Mouse (Mus musculus) liver, embryonic 16.5 days (tissue): ENCODE results near the gene Sumo1. TPM values are rescaled to one million over a fixed set of nuclear protein-coding genes. Genes with fewer than 3 reads are reported as not detected.

Experiments used
- ATAC-seq: fragments of 200-750 bp; cut with Nextera tagmentation; 2 replicates; pipeline ENCODE4 v1.8.0; 2017; ENCODE audit warnings: low read depth, mild to moderate bottlenecking, moderate number of reproducible peaks, moderate library complexity
- H3K27ac ChIP-seq: fragments of 300-500 bp; sonication (generic); 2 replicates; pipeline ENCODE4 v1.5.1; 2014; ENCODE audit warnings: mild to moderate bottlenecking, low read length
- H3K27me3 ChIP-seq: fragments of 300-500 bp; sonication (generic); 2 replicates; pipeline ENCODE4 v1.6.1; 2014; ENCODE audit warnings: low read depth, low read length, mixed read lengths; ENCODE audit not compliant: control insufficient read depth, insufficient read depth
- H3K36me3 ChIP-seq: fragments of 300-500 bp; sonication (generic); 2 replicates; pipeline ENCODE4 v1.6.1; 2014; ENCODE audit warnings: mild to moderate bottlenecking; ENCODE audit not compliant: control insufficient read depth, insufficient read depth
- H3K4me1 ChIP-seq: fragments of 300-500 bp; sonication (generic); 2 replicates; pipeline ENCODE4 v1.6.1; 2014; ENCODE audit warnings: low read depth, low read length, mixed read lengths; ENCODE audit not compliant: control insufficient read depth
- H3K4me2 ChIP-seq: fragments of 300-500 bp; sonication (generic); 2 replicates; pipeline ENCODE4 v1.6.1; 2014; ENCODE audit warnings: low read depth, low read length, mixed read lengths
- H3K4me3 ChIP-seq: fragments of 300-500 bp; sonication (generic); 2 replicates; pipeline ENCODE4 v1.5.1; 2014; ENCODE audit warnings: low read depth, mild to moderate bottlenecking, low read length
- H3K9ac ChIP-seq: fragments of 300-500 bp; sonication (generic); 2 replicates; pipeline ENCODE4 v1.6.1; 2014; ENCODE audit warnings: low read depth, low read length
- H3K9me3 ChIP-seq: fragments of 300-500 bp; sonication (generic); replicated peaks from 2 replicates; pipeline ENCODE4 v1.6.1; 2016; ENCODE audit warnings: low read length; ENCODE audit not compliant: control insufficient read depth
- WGBS: fragments of 180-500 bp; shearing (Covaris S2); extraction: QIAGEN DNeasy Blood & Tissue Kit; methylation state at CpG from one replicate; pipeline ENCODE4 v1.1.7; 2014; ENCODE audit not compliant: insufficient replicate concordance; 5-methylcytosine and 5-hydroxymethylcytosine counted together
- polyA plus RNA-seq: library from polyadenylated mRNA; unstranded; fragments of >200 nt; fragmentation: Nextera tagmentation; extraction: Ambion mirVana; gene quantifications from 2 replicates; pipeline ENCODE4 v1.2.1, GENCODE M21; 2015

Sumo1 gene
- polyA plus RNA-seq, 1 experiment from 2014 or later, result 90.3 TPM

- no peaks in the 10 kb centered on the region for H3K4me1 ChIP-seq
- H3K27me3 ChIP-seq, result no peaks in the 10 kb centered on the region
- no peak overlapping the region for H3K9ac ChIP-seq
- H3K27ac ChIP-seq, result no peak overlapping the region
- H3K4me2 ChIP-seq, result no peak overlapping the region
- WGBS, result 53% methylated on average over 21 of the region's 21 CpGs
- H3K36me3 ChIP-seq, result no peaks in the 10 kb centered on the region
- ATAC-seq, result no peak
- H3K9me3 ChIP-seq, result no peaks in the 10 kb centered on the region
- H3K4me3 ChIP-seq, result no peak overlapping the region
Observed at GRCm38 (mm10) chr1:59574262-59575187, 96.1 kb downstream of the Sumo1 start.

GRCm38 (mm10) chr1:59573843-59574242 lies 96.8 kb downstream of the Sumo1 start:
- Histone ChIP-seq H3K4me1 (no peaks in the 10 kb centered on the region), H3K27me3 (no peaks in the 10 kb centered on the region), H3K36me3 (no peaks in the 10 kb centered on the region), H3K4me3 (no peak overlapping the region), H3K4me2 (no peak overlapping the region), H3K27ac (no peak overlapping the region), H3K9ac (no peak overlapping the region), H3K9me3 (no peaks in the 10 kb centered on the region)
- 69% methylated on average over 3 of the region's 3 CpGs for WGBS
- no peak for ATAC-seq

- ATAC-seq, result no peak
- Histone ChIP-seq H3K4me1 (no peaks in the 10 kb centered on the region), H3K4me2 (no peak overlapping the region), H3K27ac (no peak overlapping the region), H3K36me3 (no peaks in the 10 kb centered on the region), H3K27me3 (no peaks in the 10 kb centered on the region), H3K9ac (no peak overlapping the region), H3K4me3 (no peak overlapping the region), H3K9me3 (no peaks in the 10 kb centered on the region)
- WGBS, result 62% methylated on average over 3 of the region's 3 CpGs
Observed at GRCm38 (mm10) chr1:59571502-59571901, 99.1 kb downstream of the Sumo1 start.

- Histone ChIP-seq H3K4me3 (no peak overlapping the region), H3K36me3 (no peaks in the 10 kb centered on the region), H3K4me1 (no peaks in the 10 kb centered on the region), H3K27ac (no peak overlapping the region), H3K9me3 (no peaks in the 10 kb centered on the region), H3K27me3 (no peaks in the 10 kb centered on the region), H3K9ac (no peak overlapping the region), H3K4me2 (no peak overlapping the region)
- ATAC-seq, result no peak
- WGBS, result 47% methylated on average over 4 of the region's 4 CpGs
Observed at GRCm38 (mm10) chr1:59570767-59571166, 99.9 kb downstream of the Sumo1 start.

- ATAC-seq, result no peak
- Histone ChIP-seq H3K4me3 (no peak overlapping the region), H3K27ac (no peak overlapping the region)
Observed at GRCm38 (mm10) chr1:59569301-59569700, 101.3 kb downstream of the Sumo1 start.

GRCm38 (mm10) chr1:59568283-59568682 lies 102.4 kb downstream of the Sumo1 start:
- H3K9me3 ChIP-seq, result no peaks in the 10 kb centered on the region
- no peak overlapping the region for H3K9ac ChIP-seq
- WGBS, result 74% methylated on average over 1 of the region's 1 CpGs

More at GRCm38 (mm10) chr1:59569301-59569700, 101.3 kb downstream of the Sumo1 start:
- WGBS, result 63% methylated on average over 5 of the region's 5 CpGs
- H3K9ac ChIP-seq, result no peak overlapping the region
- H3K4me2 ChIP-seq, result no peak overlapping the region
- H3K27me3 ChIP-seq, result no peaks in the 10 kb centered on the region
- no peaks in the 10 kb centered on the region for H3K4me1 ChIP-seq
- no peaks in the 10 kb centered on the region for H3K36me3 ChIP-seq
- no peaks in the 10 kb centered on the region for H3K9me3 ChIP-seq

GRCm38 (mm10) chr1:59567521-59567920 lies 103.1 kb downstream of the Sumo1 start:
- Histone ChIP-seq H3K4me3 (no peak overlapping the region), H3K27me3 (no peaks in the 10 kb centered on the region), H3K9me3 (no peaks in the 10 kb centered on the region), H3K36me3 (no peaks in the 10 kb centered on the region), H3K9ac (no peak overlapping the region), H3K4me1 (no peaks in the 10 kb centered on the region), H3K4me2 (no peak overlapping the region), H3K27ac (no peak overlapping the region)
- 64% methylated on average over 4 of the region's 4 CpGs for WGBS
- ATAC-seq, result no peak

More at GRCm38 (mm10) chr1:59568283-59568682, 102.4 kb downstream of the Sumo1 start:
- H3K4me1 ChIP-seq, result no peaks in the 10 kb centered on the region
- ATAC-seq, result no peak
- H3K4me2 ChIP-seq, result no peak overlapping the region
- no peaks in the 10 kb centered on the region for H3K36me3 ChIP-seq
- H3K4me3 ChIP-seq, result no peak overlapping the region
- no peaks in the 10 kb centered on the region for H3K27me3 ChIP-seq
- H3K27ac ChIP-seq, result no peak overlapping the region

GRCm38 (mm10) chr1:59566926-59567325 lies 103.7 kb downstream of the Sumo1 start:
- Histone ChIP-seq H3K4me1 (no peaks in the 10 kb centered on the region), H3K9me3 (no peaks in the 10 kb centered on the region), H3K4me3 (no peak overlapping the region), H3K4me2 (no peak overlapping the region), H3K27me3 (no peaks in the 10 kb centered on the region), H3K27ac (no peak overlapping the region), H3K9ac (no peak overlapping the region), H3K36me3 (no peaks in the 10 kb centered on the region)
- 61% methylated on average over 6 of the region's 6 CpGs for WGBS
- no peak for ATAC-seq

GRCm38 (mm10) chr1:59566281-59566680 lies 104.4 kb downstream of the Sumo1 start:
- H3K27me3 ChIP-seq, result no peaks in the 10 kb centered on the region
- no peaks in the 10 kb centered on the region for H3K4me1 ChIP-seq
- ATAC-seq, result no peak
- no peak overlapping the region for H3K27ac ChIP-seq
- 58% methylated on average over 7 of the region's 7 CpGs for WGBS
- H3K4me3 ChIP-seq, result no peak overlapping the region
- H3K9me3 ChIP-seq, result no peaks in the 10 kb centered on the region
- no peaks in the 10 kb centered on the region for H3K36me3 ChIP-seq
- H3K4me2 ChIP-seq, result no peak overlapping the region
- no peak overlapping the region for H3K9ac ChIP-seq
